Mouse (Mus musculus): ENCODE data around the gene Vamp9.

DNA sequence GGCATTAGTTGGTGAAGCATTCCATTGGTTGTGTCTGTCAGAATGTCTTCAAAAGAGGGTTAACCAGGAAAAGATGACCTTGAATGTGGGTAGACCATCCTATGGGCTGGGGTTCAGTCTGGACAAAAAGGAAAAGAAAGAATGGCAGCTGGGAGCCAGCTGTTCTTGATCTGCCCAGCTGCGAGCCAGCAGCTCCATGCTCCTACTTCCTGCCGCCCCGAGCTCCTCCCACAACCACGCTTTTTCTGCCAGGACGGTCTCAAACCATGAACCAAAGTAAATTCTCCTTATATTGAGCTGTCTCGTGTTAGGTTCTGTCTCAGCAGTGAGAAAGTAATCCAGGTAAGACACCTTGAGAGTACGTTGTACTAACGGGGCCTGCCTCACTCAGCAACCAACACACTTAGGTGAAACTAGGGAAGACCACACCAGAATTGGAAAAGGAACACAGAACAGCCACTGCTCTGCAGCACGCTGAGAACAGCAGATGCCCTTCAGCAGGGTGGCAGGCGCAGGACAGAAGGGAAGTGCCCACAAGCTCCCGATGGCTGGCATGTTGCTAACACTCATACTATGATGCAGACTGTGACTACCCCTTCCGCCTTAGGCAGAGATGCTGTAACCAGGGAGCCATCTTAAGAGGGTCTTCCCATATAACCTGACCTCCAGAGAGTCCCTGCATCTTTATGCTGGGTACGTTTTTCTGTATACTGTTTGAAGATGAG, 42.2 kb upstream of the Vamp9 start:
- no peak for TF ChIP-seq HCFC1 (IDR thresholded peaks at IDR 0.05; ENCODE audit: borderline replicate concordance, insufficient read depth, low read length)
- TF ChIP-seq ZNF384 (IDR thresholded peaks at IDR 0.05; ENCODE audit: low read depth, low read length): no peak
- no peak for TF ChIP-seq ZC3H11A (IDR thresholded peaks at IDR 0.05; ENCODE audit: borderline replicate concordance, low read depth, low read length)

Measured in ES-E14 (cell line).